In the genomic region with DNA sequence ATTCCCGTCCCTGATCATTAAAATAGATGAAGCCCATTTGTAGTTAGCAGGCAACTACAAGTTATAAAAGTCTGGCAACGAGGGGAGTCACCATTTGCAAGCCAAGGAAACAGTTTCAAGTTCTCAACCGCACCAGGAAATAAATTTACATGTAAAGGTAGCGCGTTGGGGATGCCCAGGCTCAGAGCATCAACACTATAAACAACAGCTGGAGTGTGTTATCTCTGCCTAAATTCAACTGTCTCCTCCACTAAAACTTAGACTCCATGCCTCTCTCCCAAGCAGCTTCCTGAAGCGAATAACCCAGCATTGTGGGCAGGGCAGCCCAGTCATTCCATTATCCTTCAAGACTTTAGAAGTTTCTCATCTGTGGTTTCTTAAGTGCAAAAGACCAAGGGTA, we compare ENCODE assay signal across 36 mouse cellular contexts. TPM values are rescaled to one million over a fixed set of nuclear protein-coding genes. Genes with fewer than 3 reads are reported as not detected.
"Had no signal": no experiment of that assay in that cellular context is flagged by ENCODE, and none has a peak within 500 bp of the region (broad histone marks: within the 10 kb centered on the region; RNA-seq: fewer than 3 reads in every experiment).

No protein-coding gene starts in this region.

- H3K4me2 ChIP-seq: heart, embryonic 12.5 days; hindbrain, embryonic 12.5 days; hindbrain, embryonic 14.5 days; intestine, embryonic 15.5 days; limb, embryonic 13.5 days; limb, embryonic 15.5 days; liver, embryonic 12.5 days had no signal

- H3K9ac ChIP-seq: heart, embryonic 12.5 days; hindbrain, embryonic 12.5 days; hindbrain, embryonic 14.5 days; intestine, embryonic 15.5 days; limb, embryonic 13.5 days; limb, embryonic 15.5 days; liver, embryonic 12.5 days; liver, embryonic 14.5 days had no signal

- H3K27ac ChIP-seq: gastrocnemius, adult 2 months; heart, embryonic 10.5 days; hindbrain, embryonic 10.5 days; hindbrain, embryonic 12.5 days; hindbrain, embryonic 14.5 days; intestine, embryonic 15.5 days; limb, embryonic 13.5 days; limb, embryonic 15.5 days; liver, embryonic 12.5 days; liver, embryonic 14.5 days had no signal

- DNase-seq: gastrocnemius, adult 2 months; gastrocnemius, postnatal 10 days; gastrocnemius, postnatal 25 days; heart, adult 18-20 months; heart, postnatal 10 days; heart, postnatal 4 days; kidney, adult 8-10 months; kidney, postnatal 14 days; kidney, postnatal 4 days; layer of hippocampus, adult 9-11 months; layer of hippocampus, postnatal 36 days; left cerebral cortex, postnatal 4 days had no signal

- H3K36me3 ChIP-seq: heart, embryonic 10.5 days; heart, embryonic 12.5 days; hindbrain, embryonic 10.5 days; hindbrain, embryonic 12.5 days; intestine, embryonic 15.5 days; limb, embryonic 13.5 days; limb, embryonic 15.5 days; liver, embryonic 12.5 days had no signal

- H3K4me1 ChIP-seq: intestine, embryonic 15.5 days; liver, embryonic 12.5 days had no signal

- H3K9me3 ChIP-seq: heart, embryonic 10.5 days; heart, embryonic 12.5 days; hindbrain, embryonic 10.5 days; hindbrain, embryonic 12.5 days; intestine, embryonic 15.5 days; limb, embryonic 13.5 days; limb, embryonic 15.5 days; liver, embryonic 12.5 days had no signal

- ATAC-seq: hindbrain, embryonic 16.5 days; inflammation-experienced regulatory T-cells, adult 6 months; intestine, embryonic 15.5 days; intestine, postnatal 0 days; liver, embryonic 12.5 days had no signal

- H3K27me3 ChIP-seq: heart, embryonic 12.5 days; hindbrain, embryonic 12.5 days; intestine, embryonic 15.5 days; limb, embryonic 15.5 days; liver, embryonic 12.5 days had no signal

- H3K4me3 ChIP-seq: gastrocnemius, adult 2 months; heart, embryonic 10.5 days; heart, embryonic 12.5 days; hindbrain, embryonic 10.5 days; hindbrain, embryonic 12.5 days; intestine, embryonic 15.5 days; limb, embryonic 13.5 days; limb, embryonic 15.5 days; liver, embryonic 12.5 days had no signal

RNA-seq across cellular contexts. Expression of gene Pla2g12b, which starts 5.0 kb away (rescaled TPM):
- total RNA-seq: gastrocnemius, adult 2 months; gastrocnemius, postnatal 25 days; gastrocnemius, postnatal 4 days; granulocyte monocyte progenitor cell, adult 5-6 weeks; heart, adult 18-20 months; heart, adult 8-10 months; heart, postnatal 10 days; heart, postnatal 25 days; layer of hippocampus, adult 8-10 months; layer of hippocampus, postnatal 14 days; layer of hippocampus, postnatal 36 days; left cerebral cortex, adult 18-20 months; left cerebral cortex, adult 8-10 months; left cerebral cortex, postnatal 10 days; left cerebral cortex, postnatal 25 days; left cerebral cortex, postnatal 4 days had no signal
- polyA plus RNA-seq: hindbrain, embryonic 10.5 days; hindbrain, embryonic 12.5 days; hindbrain, embryonic 14.5 days; hindbrain, embryonic 16.5 days; inflammation-experienced regulatory T-cells, adult 6 months; limb, embryonic 11.5 days; limb, embryonic 13.5 days had no signal

RNA-seq across cellular contexts. Expression of gene Gm10273, which starts 13.1 kb away (rescaled TPM):
- polyA plus RNA-seq: hindbrain, embryonic 12.5 days had no signal

RNA-seq across cellular contexts. Expression of gene Oit3, which starts 33.1 kb away (rescaled TPM):
- total RNA-seq: heart, adult 18-20 months; heart, postnatal 25 days; layer of hippocampus, postnatal 36 days had no signal
- polyA plus RNA-seq: inflammation-experienced regulatory T-cells, adult 6 months had no signal
